Comparison of ENCODE assay signal across 7 mouse cellular contexts in the genomic region with DNA sequence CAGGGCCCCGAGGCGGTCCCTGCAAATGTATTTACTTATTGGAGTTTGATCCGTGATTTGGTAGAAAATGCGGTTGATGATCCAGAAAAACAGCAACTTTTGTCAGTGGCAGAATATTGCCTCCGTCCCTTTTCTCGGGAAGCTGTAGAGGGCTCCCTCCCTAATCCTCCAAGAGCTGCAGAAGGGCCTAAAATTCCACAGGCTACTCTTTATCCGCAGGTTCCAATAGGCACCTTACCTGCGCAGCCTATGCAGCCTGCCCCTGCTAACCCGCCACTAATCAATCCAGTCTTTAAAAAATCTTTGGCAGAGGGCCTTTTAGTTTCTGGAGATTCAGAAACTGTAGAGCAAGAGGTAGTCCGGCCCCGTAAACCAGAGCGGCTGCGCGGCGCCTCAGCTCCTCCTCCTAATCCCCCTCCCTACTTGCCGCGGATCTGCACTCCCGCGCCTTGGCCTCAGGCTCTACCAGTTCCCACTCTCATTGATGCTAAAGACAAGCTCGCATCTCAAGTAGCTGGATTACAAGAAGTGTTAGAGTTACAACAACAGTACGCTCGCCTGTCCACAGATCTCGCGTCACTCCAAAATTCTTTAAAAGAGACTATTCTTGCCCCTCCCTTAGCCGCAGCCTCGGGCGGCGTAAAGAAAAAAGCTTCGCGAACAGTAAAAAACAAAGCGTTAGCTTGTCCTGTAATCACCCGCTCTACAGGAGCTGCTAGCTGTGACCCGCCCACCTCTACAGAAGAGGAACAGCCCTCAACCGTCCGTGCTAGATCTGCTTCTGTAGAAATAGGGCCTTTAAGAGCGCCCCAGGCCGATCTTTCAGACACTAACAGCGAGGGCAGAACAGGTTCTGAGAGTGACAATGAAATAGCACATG. TPM values are rescaled to one million over a fixed set of nuclear protein-coding genes. Genes with fewer than 3 reads are reported as not detected.
A peak's percentile ranks its signal among the peaks of the same experiment; 100 is the strongest.
DNase-seq lines count a peak whose midpoint lies in the region; ATAC-seq lines count a peak whose summit lies in the region.

No protein-coding gene starts in this region.

- ATAC-seq in intestine, embryonic 15.5 days = peak; percentile 94
- peak; percentile 87 for ATAC-seq in limb, embryonic 11.5 days (ENCODE audit: insufficient number of reproducible peaks, low FRiP score, low TSS enrichment, low read depth)
- peak; percentile 94 for ATAC-seq in midbrain, embryonic 12.5 days (ENCODE audit: low FRiP score, low read depth)

- no peaks in the 10 kb centered on the region for H3K27me3 ChIP-seq in intestine, embryonic 15.5 days (replicated peaks)
- no peaks in the 10 kb centered on the region for H3K27me3 ChIP-seq in limb, embryonic 11.5 days (ENCODE audit: control insufficient read depth, insufficient read depth, low read length)
- peaks cover 10% of the 10 kb centered on the region; the same call in 1 of the 2 replicates for H3K27me3 ChIP-seq in midbrain, embryonic 12.5 days

- no peaks in the 10 kb centered on the region for H3K4me1 ChIP-seq in intestine, embryonic 15.5 days (replicated peaks)
- H3K4me1 ChIP-seq in limb, embryonic 11.5 days (ENCODE audit: control insufficient read depth, insufficient read depth, low read length) = 0 out of 2 replicates have a peak, but pooled peaks cover 2% of the 10 kb centered on the region
- H3K4me1 ChIP-seq in midbrain, embryonic 12.5 days = peaks cover 11% of the 10 kb centered on the region

- DNase-seq in adrenal gland, postnatal 36 days = peak; percentile 87
- DNase-seq in embryo, embryonic 9.5 days (ENCODE audit: extremely low spot score) = peak; percentile 86
- DNase-seq in gastrocnemius, postnatal 4 days (ENCODE audit: low spot score in 2 of 2) = peak; percentile 21 to 69
- DNase-seq in limb, embryonic 11.5 days (ENCODE audit: low spot score) = peak; percentile 86
- DNase-seq in right cerebral cortex, postnatal 4 days = peak; percentile 69

- H3K4me2 ChIP-seq in intestine, embryonic 15.5 days (replicated peaks) = peak overlapping the region; percentile 92
- H3K4me2 ChIP-seq in limb, embryonic 11.5 days (ENCODE audit: low read depth, severe bottlenecking) = peak overlapping the region; percentile 62
- H3K4me2 ChIP-seq in midbrain, embryonic 12.5 days (replicated peaks) = peak overlapping the region; percentile 77

- H3K36me3 ChIP-seq in intestine, embryonic 15.5 days = no peaks in the 10 kb centered on the region
- H3K36me3 ChIP-seq in limb, embryonic 11.5 days (ENCODE audit: control insufficient read depth, insufficient read depth, low read length) = no peaks in the 10 kb centered on the region
- no peaks in the 10 kb centered on the region for H3K36me3 ChIP-seq in midbrain, embryonic 12.5 days

- WGBS in intestine, embryonic 15.5 days = under 1% methylated on average over 38 of the region's 38 CpGs
- under 1% methylated on average over 38 of the region's 38 CpGs for WGBS in limb, embryonic 11.5 days
- under 1% methylated on average over 38 of the region's 38 CpGs for WGBS in midbrain, embryonic 12.5 days

- H3K27ac ChIP-seq in intestine, embryonic 15.5 days = peak overlapping the region; percentile 86
- H3K27ac ChIP-seq in limb, embryonic 11.5 days (replicated peaks; ENCODE audit: low read depth, low read length) = peak overlapping the region; percentile 72
- H3K27ac ChIP-seq in midbrain, embryonic 12.5 days (replicated peaks) = peak overlapping the region; percentile 81

- peak overlapping the region; percentile 46 for H3K9ac ChIP-seq in intestine, embryonic 15.5 days
- peak overlapping the region; percentile 55 for H3K9ac ChIP-seq in limb, embryonic 11.5 days (ENCODE audit: low read length)
- peak overlapping the region; percentile 63 for H3K9ac ChIP-seq in midbrain, embryonic 12.5 days (replicated peaks)

- H3K9me3 ChIP-seq in intestine, embryonic 15.5 days = no peaks in the 10 kb centered on the region
- no peaks in the 10 kb centered on the region for H3K9me3 ChIP-seq in limb, embryonic 11.5 days (ENCODE audit: control insufficient read depth, low read length)
- H3K9me3 ChIP-seq in midbrain, embryonic 12.5 days = no peaks in the 10 kb centered on the region

- H3K4me3 ChIP-seq in intestine, embryonic 15.5 days (replicated peaks) = peak overlapping the region; percentile 39
- H3K4me3 ChIP-seq in limb, embryonic 11.5 days (ENCODE audit: low read depth, low read length) = peak overlapping the region; percentile 37
- H3K4me3 ChIP-seq in midbrain, embryonic 12.5 days = peak overlapping the region; percentile 41

RNA-seq across cellular contexts. Expression of a gene that starts 0.9 kb away (rescaled TPM):
- total RNA-seq in adrenal gland, postnatal 36 days (2021) = 1 to 10 TPM; 7.2 to 9.1 TPM
- not detected for total RNA-seq in gastrocnemius, postnatal 4 days (2021)
- 2.3 and 2.7 TPM in 2 replicates for polyA plus RNA-seq in intestine, embryonic 15.5 days (2015; fragmentation: Nextera tagmentation; extraction: Ambion mirVana)
- polyA plus RNA-seq in limb, embryonic 11.5 days (2014; fragmentation: Nextera tagmentation; extraction: Ambion mirVana) = 10.2 and 13.0 TPM in 2 replicates
- 0.12 and 0.24 TPM in 2 replicates for polyA plus RNA-seq in midbrain, embryonic 12.5 days (2016; fragmentation: Nextera tagmentation; extraction: Ambion mirVana)

RNA-seq across cellular contexts. Expression of a gene that starts 55.3 kb away (rescaled TPM):
- total RNA-seq in adrenal gland, postnatal 36 days (2021) = 10 to 100 TPM; 36.5 to 37.1 TPM
- total RNA-seq in gastrocnemius, postnatal 4 days (2021) = 10 to 100 TPM; 25.9 to 28.3 TPM
- 110 and 114 TPM in 2 replicates for polyA plus RNA-seq in intestine, embryonic 15.5 days (2015; fragmentation: Nextera tagmentation; extraction: Ambion mirVana)
- polyA plus RNA-seq in limb, embryonic 11.5 days (2014; fragmentation: Nextera tagmentation; extraction: Ambion mirVana) = 122 and 127 TPM in 2 replicates
- 60.1 and 63.4 TPM in 2 replicates for polyA plus RNA-seq in midbrain, embryonic 12.5 days (2016; fragmentation: Nextera tagmentation; extraction: Ambion mirVana)

Comparison
In these comparisons a context has a peak if more than half of its experiments do, and no peak if none do; other contexts are left out.
1. Peak in every context shown above with its lines: DNase-seq, ATAC-seq, H3K4me3 ChIP-seq and H3K27ac ChIP-seq.